Mouse (Mus musculus) olfactory bulb, adult 2 months (tissue): Measurements from ENCODE around the gene Rpl23a. TPM values are rescaled to one million over a fixed set of nuclear protein-coding genes. Genes with fewer than 3 reads are reported as not detected.
"Not testable (repeated sequence)": the region's sequence is repeated elsewhere in the genome, so short reads cannot be mapped to it uniquely, and the experiment has no call there.

ENCODE experiments used
- H3K27ac ChIP-seq: fragments of 200-500 bp; 2 replicates; pipeline ENCODE4 v1.5.1; 2012; ENCODE audit warnings: low read depth, low read length; ENCODE audit not compliant: insufficient read depth
- H3K4me1 ChIP-seq: fragments of 200-500 bp; 2 replicates; pipeline ENCODE4 v1.6.1; 2012; ENCODE audit warnings: low read length; ENCODE audit not compliant: control insufficient read depth, insufficient read depth
- H3K4me3 ChIP-seq: fragments of 200-500 bp; 2 replicates; pipeline ENCODE4 v1.5.1; 2012; ENCODE audit warnings: mild to moderate bottlenecking, low read depth, low read length, moderate library complexity; ENCODE audit not compliant: insufficient read depth
- CTCF ChIP-seq: fragments of 200-500 bp; IDR thresholded peaks from 2 replicates; pipeline ENCODE4 v1.5.1; 2012; ENCODE audit warnings: low read depth, mild to moderate bottlenecking, low read length, moderate library complexity; ENCODE audit not compliant: insufficient read depth
- POLR2A ChIP-seq: fragments of 200-500 bp; IDR thresholded peaks from 2 replicates; pipeline ENCODE4 v1.6.1; 2012; ENCODE audit warnings: mild to moderate bottlenecking, low read depth, low read length, moderate library complexity; ENCODE audit not compliant: insufficient read depth
- WGBS: fragments of 180-500 bp; shearing (Covaris S2); methylation state at CpG from one replicate; pipeline ENCODE4 v1.1.7; 2018; 5-methylcytosine and 5-hydroxymethylcytosine counted together
- polyA plus RNA-seq: library from polyadenylated mRNA; stranded (reverse); fragments of >200 nt; gene quantifications from 2 replicates; pipeline ENCODE4 v1.2.4, GENCODE M21; 2012; ENCODE audit warnings: low replicate concordance; ENCODE audit not compliant: missing spikeins, insufficient read depth, insufficient read length

Gene Rpl23a
- polyA plus RNA-seq, 1 experiment = not detected

DNA sequence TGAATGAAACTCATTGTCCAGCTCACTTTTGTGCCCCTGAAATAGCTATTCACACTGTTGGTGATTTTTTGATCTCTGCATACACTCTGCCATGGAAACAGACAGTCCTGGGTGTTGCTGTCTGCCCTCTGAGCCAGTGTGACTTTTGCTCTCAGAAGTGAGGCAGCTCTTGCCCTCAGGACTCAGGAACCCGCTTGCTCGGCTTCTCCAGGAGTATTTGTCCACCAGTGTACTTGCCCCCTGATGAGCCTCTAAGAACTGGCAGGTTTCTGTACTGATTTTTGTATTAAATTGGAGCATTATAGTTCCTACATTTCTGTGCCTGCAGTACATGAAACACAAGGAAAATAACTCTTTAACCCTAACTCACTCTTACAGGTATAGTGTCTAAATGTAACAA is 39.9 kb downstream of the Rpl23a start:
- WGBS = 82% methylated on average over 2 of the region's 2 CpGs
- Histone ChIP-seq H3K4me1 (peaks cover 4% of the 10 kb centered on the region), H3K4me3 (no peak overlapping the region), H3K27ac (no peak overlapping the region)
- TF ChIP-seq POLR2A = no peak

DNA sequence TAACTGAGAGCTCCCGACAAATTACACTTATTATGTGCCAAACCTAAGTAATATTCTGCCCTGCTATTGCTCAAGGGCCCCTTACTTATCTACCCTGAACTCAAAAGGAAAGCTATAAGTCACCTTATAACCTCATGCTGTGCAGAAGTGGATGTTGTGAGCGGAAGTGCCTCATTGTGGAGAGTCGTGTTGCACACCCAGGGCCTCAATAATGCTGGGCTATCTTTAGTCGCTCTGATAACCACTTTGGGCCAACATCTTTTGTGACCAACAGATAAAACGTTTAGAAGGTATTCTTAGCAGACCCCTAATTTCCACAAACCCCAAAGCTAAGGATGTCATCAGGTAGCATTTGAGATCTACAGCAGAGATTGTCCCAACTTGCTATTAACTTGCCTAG is 42.7 kb downstream of the Rpl23a start:
- H3K27ac ChIP-seq = no peak overlapping the region
- WGBS = 78% methylated on average over 5 of the region's 5 CpGs
- no peak overlapping the region for H3K4me3 ChIP-seq

DNA sequence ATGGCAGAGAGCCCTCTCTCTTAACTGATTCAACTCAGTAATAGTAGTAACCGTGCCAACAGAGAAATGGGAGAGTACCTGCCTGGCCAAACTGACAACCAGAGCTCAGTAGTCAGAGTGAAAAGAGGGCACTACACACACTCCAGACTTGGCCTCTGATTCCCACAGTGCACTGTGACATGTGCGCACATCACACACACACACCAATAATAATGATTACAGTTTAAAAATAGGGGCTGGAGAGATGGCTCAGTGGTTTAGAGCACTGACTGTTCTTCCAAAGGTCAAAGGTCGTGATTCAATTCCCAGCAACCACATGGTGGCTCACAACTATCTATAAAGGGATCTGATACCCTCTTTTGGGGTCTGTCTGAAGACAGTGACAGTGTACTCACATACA is 45.4 kb downstream of the Rpl23a start:
- H3K4me3 ChIP-seq = no peak overlapping the region
- 87% methylated on average over 3 of the region's 3 CpGs for WGBS
- H3K4me1 ChIP-seq = peaks cover 2% of the 10 kb centered on the region; the same call in 1 of the 2 replicates
- TF ChIP-seq CTCF (no peak), POLR2A (no peak)
- no peak overlapping the region for H3K27ac ChIP-seq

More for the DNA sequence above, 42.7 kb downstream of the Rpl23a start:
- TF ChIP-seq CTCF (no peak), POLR2A (no peak)
- H3K4me1 ChIP-seq = no peaks in the 10 kb centered on the region; the same call in 1 of the 2 replicates

DNA sequence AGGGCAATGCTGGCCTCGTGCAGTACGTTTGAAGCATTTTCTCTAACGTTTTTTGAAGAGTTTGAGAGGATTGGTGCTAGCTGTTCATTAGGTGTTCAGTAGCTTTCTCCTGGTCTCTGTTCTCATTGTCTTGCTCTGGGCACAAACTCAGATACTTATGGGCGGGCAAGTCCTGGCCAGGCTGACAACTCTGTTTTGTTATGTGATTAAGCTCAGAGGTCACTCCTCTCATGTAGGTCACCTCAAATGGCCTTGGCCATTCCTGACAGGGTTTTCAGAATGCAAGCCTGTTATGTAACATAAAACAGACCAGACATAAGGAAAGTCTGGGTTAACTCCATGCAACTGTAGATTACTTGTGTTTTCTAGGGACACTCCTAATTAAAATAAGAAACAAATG is 45.8 kb downstream of the Rpl23a start:
- H3K4me1 ChIP-seq = peaks cover 4% of the 10 kb centered on the region; the same call in 1 of the 2 replicates
- TF ChIP-seq POLR2A (no peak), CTCF (no peak)
- 51% methylated on average over 4 of the region's 4 CpGs for WGBS
- no peak overlapping the region for H3K27ac ChIP-seq
- no peak overlapping the region for H3K4me3 ChIP-seq

DNA sequence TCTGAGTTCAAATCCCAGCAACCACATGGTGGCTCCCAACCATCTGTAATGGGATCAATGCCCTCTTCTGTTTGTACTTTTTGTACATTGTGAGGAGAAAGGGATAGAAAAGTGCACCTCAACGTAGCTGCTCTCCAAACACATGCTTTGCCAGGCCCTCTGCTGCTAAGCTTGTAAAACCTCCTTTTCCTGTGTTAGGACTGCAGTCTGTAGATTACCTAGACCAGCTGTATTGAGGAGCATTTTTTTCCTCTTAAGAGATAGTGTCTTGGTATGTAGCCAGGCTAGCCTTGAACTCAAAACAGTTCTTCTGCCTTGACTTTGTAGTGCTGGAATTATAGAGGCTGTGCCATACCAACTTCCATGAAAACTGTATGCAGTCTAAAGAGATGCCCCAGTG is 47.3 kb downstream of the Rpl23a start:
- TF ChIP-seq POLR2A = no peak
- 74% methylated on average over 1 of the region's 1 CpGs for whole genome bisulfite sequencing
- no peak overlapping the region for H3K4me3 ChIP-seq
- no peak overlapping the region for H3K27ac ChIP-seq
- H3K4me1 ChIP-seq = peaks cover 4% of the 10 kb centered on the region; the same call in 1 of the 2 replicates

DNA sequence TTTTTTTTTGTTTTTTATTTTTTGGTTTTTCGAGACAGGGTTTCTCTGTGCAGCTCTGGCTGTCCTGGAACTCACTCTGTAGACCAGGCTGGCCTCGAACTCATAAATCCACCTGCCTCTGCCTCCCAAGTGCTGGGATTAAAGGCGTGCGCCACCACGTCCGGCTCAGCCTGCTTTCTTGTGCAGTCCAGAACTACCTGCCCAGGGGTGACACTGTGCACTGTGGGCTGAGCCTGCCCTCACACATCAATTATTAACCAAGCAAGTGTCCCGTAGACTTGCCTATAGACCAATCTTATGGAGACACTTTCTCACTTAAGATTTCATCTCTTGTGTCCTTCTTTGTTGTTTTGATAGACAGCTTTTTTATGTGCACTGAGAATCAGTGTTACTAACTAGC is 48.1 kb downstream of the Rpl23a start:
- H3K4me1 ChIP-seq, H3K4me3 ChIP-seq, H3K27ac ChIP-seq: not testable (repeated sequence)
- 90% methylated on average over 7 of the region's 7 CpGs for WGBS

DNA sequence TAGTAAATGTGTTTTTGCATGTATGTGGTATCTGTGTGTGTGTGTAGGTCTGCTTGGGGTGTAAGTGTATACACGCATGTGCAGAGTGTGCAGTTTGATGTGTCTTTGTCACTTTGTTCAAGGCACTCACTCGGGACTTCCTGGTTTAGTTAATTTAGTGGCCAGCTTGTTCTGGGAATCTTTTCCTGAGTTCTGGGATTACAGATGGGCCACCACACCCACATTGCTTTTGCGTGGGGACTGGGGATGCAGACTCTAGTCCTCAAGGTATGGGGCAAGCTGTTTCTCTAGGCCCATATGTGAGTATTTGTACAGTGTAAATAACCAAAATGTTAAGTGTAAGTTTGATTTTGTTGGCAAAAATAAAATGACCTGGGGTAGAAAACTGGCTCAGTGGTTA is 49.0 kb downstream of the Rpl23a start:
- H3K27ac ChIP-seq = no peak overlapping the region
- no peak overlapping the region for H3K4me3 ChIP-seq
- H3K4me1 ChIP-seq = peaks cover 4% of the 10 kb centered on the region; the same call in 1 of the 2 replicates
- WGBS = 85% methylated on average over 3 of the region's 3 CpGs
- TF ChIP-seq POLR2A (no peak), CTCF (no peak)

DNA sequence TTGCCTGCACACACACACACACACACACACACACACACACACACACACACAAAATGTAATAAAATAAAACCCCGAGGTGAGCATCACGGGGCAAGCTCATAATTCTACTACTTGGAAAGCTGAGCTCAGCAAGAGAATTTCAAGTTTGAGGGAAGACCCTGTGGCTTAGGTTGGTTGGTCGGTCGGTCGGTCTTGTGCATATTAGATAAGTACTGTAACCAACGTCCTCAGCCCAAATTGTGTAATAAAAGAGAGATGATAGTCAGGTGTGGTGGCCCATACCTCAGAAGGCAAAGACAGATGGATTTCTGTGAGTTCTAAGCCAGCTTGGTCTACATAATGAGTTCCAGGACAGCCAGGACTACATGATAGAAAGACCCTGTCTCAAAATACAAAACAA is 49.5 kb downstream of the Rpl23a start:
- TF ChIP-seq CTCF (no peak), POLR2A (no peak)
- H3K27ac ChIP-seq = no peak overlapping the region
- WGBS = 91% methylated on average over 6 of the region's 6 CpGs
- H3K4me3 ChIP-seq = no peak overlapping the region
- peaks cover 7% of the 10 kb centered on the region for H3K4me1 ChIP-seq

Other genes with a start within 250 kb of the Rpl23a start
- 389 TPM in 1 of 2 replicates, not detected in the other for gene Phf12, start 200.8 kb downstream of the Rpl23a start, polyA plus RNA-seq
- not detected in 2 replicates for gene Dhrs13, start 151.3 kb downstream of the Rpl23a start, polyA plus RNA-seq
- not detected in 2 replicates for gene Flot2, start 145.7 kb downstream of the Rpl23a start, polyA plus RNA-seq
- not detected in 2 replicates for gene Eral1, start 103.2 kb downstream of the Rpl23a start, polyA plus RNA-seq
- gene Fam222b, start 88.9 kb downstream of the Rpl23a start, polyA plus RNA-seq = not detected in 2 replicates
- not detected in 2 replicates for gene Traf4, start 18.0 kb downstream of the Rpl23a start, polyA plus RNA-seq
- gene Nek8, start 6.9 kb downstream of the Rpl23a start, polyA plus RNA-seq = not detected in 2 replicates
- gene Tlcd1, start 6.9 kb downstream of the Rpl23a start, polyA plus RNA-seq = not detected in 2 replicates
- gene Rab34, start 4.8 kb upstream of the Rpl23a start, polyA plus RNA-seq = not detected in 2 replicates
- not detected in 2 replicates for gene Proca1, start 9.8 kb upstream of the Rpl23a start, polyA plus RNA-seq
- gene Sdf2, start 62.2 kb upstream of the Rpl23a start, polyA plus RNA-seq = not detected in 2 replicates
- gene Supt6, start 62.4 kb upstream of the Rpl23a start, polyA plus RNA-seq = 62.3 TPM in 1 of 2 replicates, not detected in the other
- 122 and 503 TPM in 2 replicates for gene 2610507B11Rik, start 78.2 kb upstream of the Rpl23a start, polyA plus RNA-seq
- not detected in 2 replicates for gene BC030499, start 107.3 kb upstream of the Rpl23a start, polyA plus RNA-seq
- gene Spag5, start 117.9 kb upstream of the Rpl23a start, polyA plus RNA-seq = not detected in 2 replicates
- gene Aldoc, start 139.4 kb upstream of the Rpl23a start, polyA plus RNA-seq = 410 and 562 TPM in 2 replicates
- not detected in 2 replicates for gene Pigs, start 144.8 kb upstream of the Rpl23a start, polyA plus RNA-seq
- gene Unc119, start 159.9 kb upstream of the Rpl23a start, polyA plus RNA-seq = not detected in 2 replicates
- not detected in 2 replicates for gene Foxn1, start 203.0 kb upstream of the Rpl23a start, polyA plus RNA-seq
- not detected in 2 replicates for gene Slc13a2, start 238.6 kb upstream of the Rpl23a start, polyA plus RNA-seq